Mouse (Mus musculus) embryo, embryonic 11.5 days (tissue): ENCODE data around the gene Clstn2.

Experiments
- DNase-seq: peaks from one replicate; pipeline ENCODE4 v3.0.0-alpha.2; 2012; ENCODE audit warnings: low read depth, low spot score

Clstn2 gene

GRCm38 (mm10) chr9:97950378-97951006, 82.5 kb downstream of the Clstn2 start:
- DNase-seq: no peak

- DNase-seq: no peak
Measured at GRCm38 (mm10) chr9:97919326-97919725, 113.7 kb downstream of the Clstn2 start.

GRCm38 (mm10) chr9:97891415-97891814, 141.6 kb downstream of the Clstn2 start:
- no peak for DNase-seq

- DNase-seq: no peak
Measured at GRCm38 (mm10) chr9:97883336-97883735, 149.6 kb downstream of the Clstn2 start.

GRCm38 (mm10) chr9:97867013-97867700, 165.8 kb downstream of the Clstn2 start:
- DNase-seq: no peak

- no peak for DNase-seq
Measured at GRCm38 (mm10) chr9:97852859-97853258, 180.1 kb downstream of the Clstn2 start.

GRCm38 (mm10) chr9:97847873-97848838, 184.8 kb downstream of the Clstn2 start:
- DNase-seq: no peak

- DNase-seq: no peak
Measured at GRCm38 (mm10) chr9:97842054-97842453, 190.9 kb downstream of the Clstn2 start.

GRCm38 (mm10) chr9:97831216-97831615, 201.8 kb downstream of the Clstn2 start:
- DNase-seq: no peak

GRCm38 (mm10) chr9:97829919-97830318, 203.1 kb downstream of the Clstn2 start:
- no peak for DNase-seq

GRCm38 (mm10) chr9:97827689-97828088, 205.3 kb downstream of the Clstn2 start:
- no peak for DNase-seq

GRCm38 (mm10) chr9:97826077-97826947, 206.7 kb downstream of the Clstn2 start:
- DNase-seq: no peak

- DNase-seq: no peak
Measured at GRCm38 (mm10) chr9:97817116-97817515, 215.9 kb downstream of the Clstn2 start.

GRCm38 (mm10) chr9:97816143-97816805, 216.7 kb downstream of the Clstn2 start:
- DNase-seq: no peak

- no peak for DNase-seq
Measured at GRCm38 (mm10) chr9:97813157-97813556, 219.8 kb downstream of the Clstn2 start.

GRCm38 (mm10) chr9:97807031-97807430, 225.9 kb downstream of the Clstn2 start:
- DNase-seq: no peak

- DNase-seq: no peak
Measured at GRCm38 (mm10) chr9:97793661-97794060, 239.3 kb downstream of the Clstn2 start.

GRCm38 (mm10) chr9:97788151-97788670, 244.8 kb downstream of the Clstn2 start:
- no peak for DNase-seq

GRCm38 (mm10) chr9:97780032-97780616, 252.9 kb downstream of the Clstn2 start:
- DNase-seq: no peak

GRCm38 (mm10) chr9:97775770-97776169, 257.2 kb downstream of the Clstn2 start:
- no peak for DNase-seq
